8 mouse cellular contexts compared by ENCODE assay signal in the genomic region with DNA sequence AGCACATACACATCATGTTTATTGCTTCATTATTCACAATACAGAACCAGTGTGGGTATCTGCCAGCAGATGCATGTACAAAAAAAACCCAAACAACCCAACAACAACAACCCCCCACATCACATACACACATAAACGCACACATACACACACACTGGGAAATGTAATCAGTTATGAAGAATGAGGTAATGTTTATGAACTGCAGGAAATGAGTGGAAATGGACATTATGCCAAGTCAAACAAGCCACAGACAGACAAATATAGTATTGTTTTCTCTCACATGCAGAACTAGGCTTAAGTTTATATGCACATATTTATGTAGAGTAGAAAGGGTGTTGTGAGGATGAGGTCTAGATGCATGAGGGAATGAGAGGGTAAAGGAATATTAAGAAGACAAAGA. TPM values are rescaled to one million over a fixed set of nuclear protein-coding genes. Genes with fewer than 3 reads are reported as not detected.
DNase-seq lines count a peak whose midpoint lies in the region; ATAC-seq and TF ChIP-seq lines count a peak whose summit lies in the region.

No protein-coding gene starts in this region.

- H3K4me2 ChIP-seq in heart, embryonic 15.5 days: peak overlapping the region; percentile 62
- H3K4me2 ChIP-seq in liver, embryonic 14.5 days (ENCODE audit: low read depth): peak overlapping the region; percentile 97
- peak overlapping the region; percentile 33 for H3K4me2 ChIP-seq in stomach, embryonic 14.5 days (replicated peaks; ENCODE audit: low read depth, low read length)

- DNase-seq in liver, adult 2 months (ENCODE audit: extremely low read depth, low read depth, low spot score): peak; percentile 47
- no peak for DNase-seq in liver
- DNase-seq in liver, embryonic 14.5 days (ENCODE audit: low read depth in 3 of 3, low spot score in 3 of 3): no peak
- no peak for DNase-seq in ovary, adult 18-20 months (ENCODE audit: low spot score)
- no peak for DNase-seq in adrenal gland, adult 2 months
- DNase-seq in adrenal gland, adult 8-10 months: no peak

- H3K4me3 ChIP-seq in liver, adult 2 months (ENCODE audit: insufficient read depth, low read depth, low read length): peak overlapping the region; percentile 66
- H3K4me3 ChIP-seq in heart, embryonic 15.5 days: peak overlapping the region; percentile 81
- H3K4me3 ChIP-seq in liver, embryonic 14.5 days (ENCODE audit: insufficient read depth in 1 of 2, low read depth in 2 of 2, low read length in 2 of 2): peak overlapping the region; percentile 78 to 81; a peak in 3 of 4 replicates
- H3K4me3 ChIP-seq in stomach, embryonic 14.5 days (ENCODE audit: low read depth, low read length): peak overlapping the region; percentile 77; the same call in 1 of the 2 replicates

- H3K4me1 ChIP-seq in liver, adult 2 months (ENCODE audit: control insufficient read depth, insufficient read depth, low read length): peaks cover 25% of the 10 kb centered on the region
- peaks cover 27% of the 10 kb centered on the region for H3K4me1 ChIP-seq in heart, embryonic 15.5 days (replicated peaks)
- peaks cover 15 to 31% of the 10 kb centered on the region in 2 experiments for H3K4me1 ChIP-seq in liver, embryonic 14.5 days (replicated peaks; ENCODE audit: control insufficient read depth in 2 of 2, insufficient read depth in 2 of 2, low read length in 1 of 2)
- H3K4me1 ChIP-seq in stomach, embryonic 14.5 days (ENCODE audit: control insufficient read depth, insufficient read depth, low read length): peaks cover 15% of the 10 kb centered on the region; the same call in 1 of the 2 replicates

- no peak for ATAC-seq in heart, embryonic 15.5 days (replicated peaks; ENCODE audit: insufficient number of reproducible peaks, insufficient read depth, low FRiP score, low read depth)
- ATAC-seq in liver, embryonic 14.5 days (ENCODE audit: insufficient read depth): no peak
- ATAC-seq in stomach, embryonic 14.5 days (ENCODE audit: insufficient number of reproducible peaks, insufficient read depth, low FRiP score, low read depth): no peak

- H3K9ac ChIP-seq in liver, adult 2 months (ENCODE audit: low read depth, low read length): no peak overlapping the region
- H3K9ac ChIP-seq in heart, embryonic 15.5 days: peak overlapping the region; percentile 83
- H3K9ac ChIP-seq in liver, embryonic 14.5 days (replicated peaks): peak overlapping the region; percentile 79
- no peak overlapping the region for H3K9ac ChIP-seq in stomach, embryonic 14.5 days (replicated peaks; ENCODE audit: low read depth, low read length)

- peaks cover 8% of the 10 kb centered on the region; the same call in 1 of the 2 replicates for H3K79me2 ChIP-seq in liver, adult 2 months (ENCODE audit: control insufficient read depth, insufficient read depth, low read length)

- no peak for TF ChIP-seq CTCF in liver, adult 2 months (IDR thresholded peaks at IDR 0.05; ENCODE audit: low read depth, low read length)
- no peak for TF ChIP-seq CTCF in liver, embryonic 14.5 days (IDR thresholded peaks at IDR 0.05; ENCODE audit: low read depth)

- TF ChIP-seq POLR2A in liver, adult 2 months (IDR thresholded peaks at IDR 0.05; ENCODE audit: extremely low read depth, insufficient read depth, low read length): no peak

- no peaks in the 10 kb centered on the region for H3K9me3 ChIP-seq in heart, embryonic 15.5 days (replicated peaks)
- H3K9me3 ChIP-seq in liver, embryonic 14.5 days (ENCODE audit: control insufficient read depth, low read length): no peaks in the 10 kb centered on the region
- H3K9me3 ChIP-seq in stomach, embryonic 14.5 days (ENCODE audit: control insufficient read depth, low read depth, low read length): no peaks in the 10 kb centered on the region

- peaks cover 9% of the 10 kb centered on the region; the same call in 1 of the 2 replicates for H3K36me3 ChIP-seq in liver, adult 2 months (ENCODE audit: control insufficient read depth, insufficient read depth, low read length)
- peaks cover 22% of the 10 kb centered on the region for H3K36me3 ChIP-seq in heart, embryonic 15.5 days
- H3K36me3 ChIP-seq in liver, embryonic 14.5 days (replicated peaks; ENCODE audit: control insufficient read depth, insufficient read depth, low read depth): peaks cover 2% of the 10 kb centered on the region; the same call in 1 of the 2 replicates
- H3K36me3 ChIP-seq in stomach, embryonic 14.5 days (ENCODE audit: control insufficient read depth, insufficient read depth, low read length): peaks cover 11% of the 10 kb centered on the region

- no peaks in the 10 kb centered on the region for H3K27me3 ChIP-seq in liver, adult 2 months (ENCODE audit: control insufficient read depth, insufficient read depth, low read length)
- no peaks in the 10 kb centered on the region for H3K27me3 ChIP-seq in heart, embryonic 15.5 days
- H3K27me3 ChIP-seq in liver, embryonic 14.5 days (ENCODE audit: control insufficient read depth, insufficient read depth, low read length): no peaks in the 10 kb centered on the region
- no peaks in the 10 kb centered on the region for H3K27me3 ChIP-seq in stomach, embryonic 14.5 days (ENCODE audit: control insufficient read depth, insufficient read depth, low read length)

- TF ChIP-seq EP300 in liver, embryonic 14.5 days (IDR thresholded peaks at IDR 0.05; ENCODE audit: low read depth): no peak

- H3K27ac ChIP-seq in liver, adult 2 months (replicated peaks; ENCODE audit: insufficient read depth, low read depth, low read length): no peak overlapping the region
- peak overlapping the region; percentile 98 for H3K27ac ChIP-seq in heart, embryonic 15.5 days
- H3K27ac ChIP-seq in liver, embryonic 14.5 days: no peak overlapping the region
- no peak overlapping the region; the same call in 1 of the 2 replicates for H3K27ac ChIP-seq in stomach, embryonic 14.5 days (ENCODE audit: low read length)

- WGBS in liver, adult 2 months: 7% methylated on average over 1 of the region's 1 CpGs
- WGBS in heart, embryonic 15.5 days: 33% methylated on average over 1 of the region's 1 CpGs
- WGBS in liver, embryonic 14.5 days (ENCODE audit: insufficient replicate concordance): 71% methylated on average over 1 of the region's 1 CpGs
- 42% methylated on average over 1 of the region's 1 CpGs for WGBS in stomach, embryonic 14.5 days

RNA-seq across cellular contexts. Expression of a gene that starts 1.2 kb away (rescaled TPM):
- 83.4 and 84.2 TPM in 2 replicates for total RNA-seq in liver, adult 2 months (2014; rRNA removed)
- 20.8 and 21.1 TPM in 2 replicates for polyA plus RNA-seq in liver, adult 2 months (2012; rRNA removed)
- polyA plus RNA-seq in heart, embryonic 15.5 days (2015; fragmentation: Nextera tagmentation; extraction: Ambion mirVana): 69.2 and 70.0 TPM in 2 replicates
- 4.3 and 7.0 TPM in 2 replicates for polyA plus RNA-seq in liver, embryonic 14.5 days (2012; rRNA removed)
- 14.9 and 15.0 TPM in 2 replicates for polyA plus RNA-seq in liver, embryonic 14.5 days (2014; fragmentation: Nextera tagmentation; extraction: Ambion mirVana)
- 62.3 and 68.3 TPM in 2 replicates for polyA plus RNA-seq in stomach, embryonic 14.5 days (2014; fragmentation: Nextera tagmentation; extraction: Ambion mirVana)
- total RNA-seq in adrenal gland, adult 2 months (2021): 10 to 100 TPM; 49.7 to 55.9 TPM
- polyA plus RNA-seq in adrenal gland, adult 2 months (2012; rRNA removed): 6.0 and 6.2 TPM in 2 replicates
- total RNA-seq in adrenal gland, adult 8-10 months (2022): 10 to 100 TPM; 44.6 to 57.2 (median 50.2) TPM

RNA-seq across cellular contexts. Expression of a gene that starts 36.2 kb away (rescaled TPM):
- 31.7 and 35.8 TPM in 2 replicates for total RNA-seq in liver, adult 2 months (2014; rRNA removed)
- polyA plus RNA-seq in liver, adult 2 months (2012; rRNA removed): 6.7 and 7.6 TPM in 2 replicates
- 12.1 and 12.7 TPM in 2 replicates for polyA plus RNA-seq in heart, embryonic 15.5 days (2015; fragmentation: Nextera tagmentation; extraction: Ambion mirVana)
- 3.4 and 4.1 TPM in 2 replicates for polyA plus RNA-seq in liver, embryonic 14.5 days (2012; rRNA removed)
- polyA plus RNA-seq in liver, embryonic 14.5 days (2014; fragmentation: Nextera tagmentation; extraction: Ambion mirVana): 5.6 and 8.9 TPM in 2 replicates
- 43.9 and 46.0 TPM in 2 replicates for polyA plus RNA-seq in stomach, embryonic 14.5 days (2014; fragmentation: Nextera tagmentation; extraction: Ambion mirVana)
- total RNA-seq in adrenal gland, adult 2 months (2021): 10 to 100 TPM in 1 of 2 experiments, 1 to 10 TPM in 1; 8.9 to 10.4 TPM
- polyA plus RNA-seq in adrenal gland, adult 2 months (2012; rRNA removed): 2.9 and 4.1 TPM in 2 replicates
- 10 to 100 TPM; 11.0 to 21.2 (median 15.8) TPM for total RNA-seq in adrenal gland, adult 8-10 months (2022)

RNA-seq across cellular contexts. Expression of a gene that starts 59.4 kb away (rescaled TPM):
- total RNA-seq in liver, adult 2 months (2014; rRNA removed): 624 and 654 TPM in 2 replicates
- 252 and 300 TPM in 2 replicates for polyA plus RNA-seq in liver, adult 2 months (2012; rRNA removed)
- polyA plus RNA-seq in heart, embryonic 15.5 days (2015; fragmentation: Nextera tagmentation; extraction: Ambion mirVana): 246 and 363 TPM in 2 replicates
- 62.5 and 82.2 TPM in 2 replicates for polyA plus RNA-seq in liver, embryonic 14.5 days (2012; rRNA removed)
- 135 and 161 TPM in 2 replicates for polyA plus RNA-seq in liver, embryonic 14.5 days (2014; fragmentation: Nextera tagmentation; extraction: Ambion mirVana)
- polyA plus RNA-seq in stomach, embryonic 14.5 days (2014; fragmentation: Nextera tagmentation; extraction: Ambion mirVana): 207 and 209 TPM in 2 replicates
- total RNA-seq in adrenal gland, adult 2 months (2021): 100 to 1,000 TPM; 215 to 516 TPM
- 61.3 and 81.3 TPM in 2 replicates for polyA plus RNA-seq in adrenal gland, adult 2 months (2012; rRNA removed)
- total RNA-seq in adrenal gland, adult 8-10 months (2022): 100 to 1,000 TPM; 197 to 449 (median 314) TPM

Comparison
In these comparisons a context has a peak if more than half of its experiments do, and no peak if none do; other contexts are left out.
1. H3K9ac ChIP-seq: peak in heart, embryonic 15.5 days (single experiment) and liver, embryonic 14.5 days (single experiment); none in liver, adult 2 months (single experiment) and stomach, embryonic 14.5 days (single experiment).
2. H3K4me2 ChIP-seq: peak in every context shown above with its lines; median percentile 97 in liver, embryonic 14.5 days; 62 in heart, embryonic 15.5 days; 33 in stomach, embryonic 14.5 days.
3. Peak in every context shown above with its lines, with median percentiles within 50 percentile points of each other: H3K4me3 ChIP-seq.